Mouse (Mus musculus) G1E (cell line): ENCODE data around the gene Ndufc1.

Experiments used
- CTCF ChIP-seq: IDR thresholded peaks from 2 replicates; pipeline ENCODE4 v1.5.1; 2012; ENCODE audit warnings: low read depth, low read length, inconsistent platforms, mixed read lengths
- POLR2AphosphoS5 ChIP-seq: IDR thresholded peaks from 2 replicates; pipeline ENCODE4 v1.6.1; 2012; ENCODE audit warnings: low read depth, low read length, inconsistent platforms; ENCODE audit not compliant: insufficient replicate concordance

DNA sequence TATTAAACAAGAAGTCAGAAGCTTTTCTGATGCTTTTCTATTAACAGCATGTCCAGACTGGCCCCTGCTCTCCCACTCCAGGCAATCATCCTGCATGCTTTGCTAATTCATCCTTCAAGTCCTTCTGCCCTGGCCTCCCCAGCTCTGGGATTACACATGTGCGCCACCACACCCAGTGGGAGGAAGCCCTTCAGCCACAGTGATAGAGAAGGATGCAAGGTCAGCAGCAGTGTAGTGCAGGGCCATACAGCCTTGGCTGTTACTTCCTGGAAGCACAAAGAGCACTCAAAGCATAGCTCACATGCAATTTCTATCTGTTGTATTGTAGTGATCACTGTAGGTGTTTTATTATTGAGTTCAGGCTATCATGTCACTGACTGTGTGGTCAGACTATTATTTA, 4.5 kb upstream of the Ndufc1 start:
- TF ChIP-seq CTCF (no peak), POLR2AphosphoS5 (no peak)
